Comparison of ENCODE assay signal across 8 mouse cellular contexts in genomic region chr7:100493117-100493483, GRCm38 (mm10). TPM values are rescaled to one million over a fixed set of nuclear protein-coding genes. Genes with fewer than 3 reads are reported as not detected.
DNase-seq lines count a peak whose midpoint lies in the region; ATAC-seq lines count a peak whose summit lies in the region.

Gene Ucp2 (plus strand): TSS chr7:100493337.

- no peaks in the 10 kb centered on the region for H3K9me3 ChIP-seq in hindbrain, embryonic 16.5 days (ENCODE audit: control insufficient read depth, low read length)

- H3K27ac ChIP-seq in hindbrain, embryonic 16.5 days (ENCODE audit: low read depth, low read length): no peak within 1 kb of the TSS

- H3K36me3 ChIP-seq in hindbrain, embryonic 16.5 days (ENCODE audit: control insufficient read depth, insufficient read depth, low read length): no peaks in the 10 kb centered on the region

- peak within 1 kb of the TSS; percentile 80 for H3K4me2 ChIP-seq in hindbrain, embryonic 16.5 days (ENCODE audit: low read length)

- H3K4me1 ChIP-seq in hindbrain, embryonic 16.5 days (ENCODE audit: control insufficient read depth, insufficient read depth, low read depth, low read length): peaks cover 26% of the 10 kb centered on the region

- no peak for ATAC-seq in hindbrain, embryonic 16.5 days

- H3K27me3 ChIP-seq in hindbrain, embryonic 16.5 days (replicated peaks; ENCODE audit: control insufficient read depth, insufficient read depth, low read length): no peaks in the 10 kb centered on the region

- H3K4me3 ChIP-seq in hindbrain, embryonic 16.5 days (ENCODE audit: low read length): peak within 1 kb of the TSS; percentile 46

- peak within 1 kb of the TSS; percentile 62 for H3K9ac ChIP-seq in hindbrain, embryonic 16.5 days (ENCODE audit: low read depth, low read length)

- WGBS in hindbrain, embryonic 16.5 days: 0% methylated on average over 15 of the region's 27 CpGs

- peak; percentile 83 for DNase-seq in MEL-GATA-1-ER (ENCODE audit: extremely low read depth, low read depth)
- peak; percentile 90 for DNase-seq in c-Kit-positive CD71-positive TER-119-negative erythroid progenitor cells, embryonic 14.5 days (ENCODE audit: low read depth)
- DNase-seq in gastrocnemius, adult 8-10 months (ENCODE audit: low spot score in 2 of 2): peak; percentile 63
- peak; percentile 43 for DNase-seq in left cerebral cortex, adult 11 months (ENCODE audit: low spot score)
- DNase-seq in lung, postnatal 36 days: peak; percentile 97
- peak; percentile 75 for DNase-seq in retina, embryonic 14.5 days (ENCODE audit: low spot score)
- peak; percentile 86 to 94 for DNase-seq in urinary bladder, adult 18-20 months (ENCODE audit: low spot score in 2 of 2)

RNA-seq across cellular contexts. Expression of gene Ucp2, which starts in this region (rescaled TPM):
- total RNA-seq in gastrocnemius, adult 8-10 months (2022): 10 to 100 TPM in 2 of 4 experiments, 1 to 10 TPM in 2; 6.3 to 15.0 (median 12.0) TPM
- polyA plus RNA-seq in hindbrain, embryonic 16.5 days (2015; fragmentation: Nextera tagmentation; extraction: Ambion mirVana): 85.7 and 88.9 TPM in 2 replicates

Comparison
In these comparisons a context has a peak if more than half of its experiments do, and no peak if none do; other contexts are left out.
1. DNase-seq: peak in every context shown above with its lines; median percentile 97 in lung, postnatal 36 days; 90 in c-Kit-positive CD71-positive TER-119-negative erythroid progenitor cells, embryonic 14.5 days; 90 in urinary bladder, adult 18-20 months; 83 in MEL-GATA-1-ER; 75 in retina, embryonic 14.5 days; 63 in gastrocnemius, adult 8-10 months; 43 in left cerebral cortex, adult 11 months.